Mouse (Mus musculus) intestine, embryonic 16.5 days (tissue): ENCODE results near the gene Olfr1502. TPM values are rescaled to one million over a fixed set of nuclear protein-coding genes. Genes with fewer than 3 reads are reported as not detected.

Experiments
- polyA plus RNA-seq: library from polyadenylated mRNA; unstranded; fragments of >200 nt; fragmentation: Nextera tagmentation; extraction: Ambion mirVana; gene quantifications from 2 replicates; pipeline ENCODE4 v1.2.1, GENCODE M21; 2015

The Olfr1502 gene
- polyA plus RNA-seq, 1 experiment from 2014 or later = not detected

Other genes starting within 250 kb of the Olfr1502 start
- gene Olfr1487, start 244.4 kb upstream of the Olfr1502 start, polyA plus RNA-seq = not detected in 2 replicates
- gene Olfr1489, start 230.2 kb upstream of the Olfr1502 start, polyA plus RNA-seq = not detected in 2 replicates
- gene Olfr1490, start 210.7 kb upstream of the Olfr1502 start, polyA plus RNA-seq = not detected in 2 replicates
- not detected in 2 replicates for gene Olfr1491, start 164.5 kb upstream of the Olfr1502 start, polyA plus RNA-seq
- not detected in 2 replicates for gene Olfr1493-ps1, start 138.5 kb upstream of the Olfr1502 start, polyA plus RNA-seq
- gene Olfr1494, start 122.1 kb upstream of the Olfr1502 start, polyA plus RNA-seq = not detected in 2 replicates
- gene Olfr1495, start 97.2 kb upstream of the Olfr1502 start, polyA plus RNA-seq = not detected in 2 replicates
- gene Olfr1496, start 83.9 kb upstream of the Olfr1502 start, polyA plus RNA-seq = not detected in 2 replicates
- not detected in 2 replicates for gene Olfr1497, start 63.6 kb upstream of the Olfr1502 start, polyA plus RNA-seq
- not detected in 2 replicates for gene Olfr1499, start 42.3 kb upstream of the Olfr1502 start, polyA plus RNA-seq
- not detected in 2 replicates for gene Olfr1500, start 31.3 kb upstream of the Olfr1502 start, polyA plus RNA-seq
- gene Olfr1501, start 11.1 kb upstream of the Olfr1502 start, polyA plus RNA-seq = not detected in 2 replicates
- not detected in 2 replicates for gene Olfr1504, start 36.1 kb downstream of the Olfr1502 start, polyA plus RNA-seq
- gene Olfr1505, start 51.7 kb downstream of the Olfr1502 start, polyA plus RNA-seq = not detected in 2 replicates